Mouse (Mus musculus) neural tube, embryonic 15.5 days (tissue): ENCODE measurements around the gene Sema4c. TPM values are rescaled to one million over a fixed set of nuclear protein-coding genes. Genes with fewer than 3 reads are reported as not detected.

Experiments
- ATAC-seq: fragments of 200-750 bp; cut with Nextera tagmentation; 2 replicates; pipeline ENCODE4 v1.8.0; 2017; ENCODE audit warnings: mild to moderate bottlenecking, moderate TSS enrichment, moderate library complexity; ENCODE audit not compliant: low FRiP score
- H3K27ac ChIP-seq: fragments of 300-500 bp; sonication (generic); replicated peaks from 2 replicates; pipeline ENCODE4 v1.5.1; 2015; ENCODE audit warnings: mild to moderate bottlenecking, inconsistent platforms
- H3K27me3 ChIP-seq: fragments of 300-500 bp; sonication (generic); replicated peaks from 2 replicates; pipeline ENCODE4 v1.6.1; 2015; ENCODE audit warnings: inconsistent platforms
- H3K36me3 ChIP-seq: fragments of 300-500 bp; sonication (generic); 2 replicates; pipeline ENCODE4 v1.6.1; 2015; ENCODE audit warnings: inconsistent platforms
- H3K4me1 ChIP-seq: fragments of 300-500 bp; sonication (generic); 2 replicates; pipeline ENCODE4 v1.6.1; 2015; ENCODE audit warnings: inconsistent platforms
- H3K4me2 ChIP-seq: fragments of 300-500 bp; sonication (generic); 2 replicates; pipeline ENCODE4 v1.6.1; 2015; ENCODE audit warnings: inconsistent platforms, mild to moderate bottlenecking, moderate library complexity
- H3K4me3 ChIP-seq: fragments of 300-500 bp; sonication (generic); replicated peaks from 2 replicates; pipeline ENCODE4 v1.5.1; 2015; ENCODE audit warnings: mild to moderate bottlenecking, inconsistent platforms
- H3K9ac ChIP-seq: fragments of 300-500 bp; sonication (generic); replicated peaks from 2 replicates; pipeline ENCODE4 v1.6.1; 2015; ENCODE audit warnings: mild to moderate bottlenecking, inconsistent platforms
- H3K9me3 ChIP-seq: fragments of 300-500 bp; sonication (generic); replicated peaks from 2 replicates; pipeline ENCODE4 v1.6.1; 2016; ENCODE audit warnings: inconsistent platforms
- WGBS: fragments of 180-500 bp; shearing (Covaris S2); methylation state at CpG from one replicate; pipeline ENCODE4 v1.1.7; 2015; ENCODE audit warnings: mixed read lengths; 5-methylcytosine and 5-hydroxymethylcytosine counted together
- polyA plus RNA-seq: library from polyadenylated mRNA; unstranded; fragments of >200 nt; fragmentation: Nextera tagmentation; extraction: Ambion mirVana; gene quantifications from 2 replicates; pipeline ENCODE4 v1.2.1, GENCODE M21; 2015

Sema4c gene
- polyA plus RNA-seq, 1 experiment from 2014 or later = 20.8 TPM

DNA sequence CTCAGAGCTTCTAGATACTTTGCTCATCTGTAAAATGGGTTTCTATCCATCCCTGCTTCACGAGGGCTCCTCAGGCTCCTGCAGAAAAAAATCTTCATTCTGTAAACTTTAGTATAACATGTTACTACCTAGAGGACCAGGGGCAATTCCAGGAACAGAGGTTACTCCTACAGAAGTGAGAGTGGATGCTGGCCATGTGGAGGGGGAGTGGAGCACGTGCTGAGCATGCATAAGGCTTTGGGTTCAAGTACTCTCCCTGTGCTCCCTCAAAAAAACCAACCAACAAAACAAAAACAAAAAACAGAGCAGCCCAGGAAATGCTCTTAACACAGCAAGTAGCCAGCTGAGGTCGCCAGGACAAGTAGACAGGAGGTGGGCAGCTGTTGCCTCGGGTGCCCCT lies 5.5 kb upstream of the Sema4c start:
- WGBS = 62% methylated on average over 4 of the region's 4 CpGs
- Histone ChIP-seq H3K27ac (no peak overlapping the region), H3K4me3 (no peak overlapping the region), H3K4me2 (no peak overlapping the region), H3K27me3 (no peaks in the 10 kb centered on the region), H3K9me3 (no peaks in the 10 kb centered on the region), H3K9ac (no peak overlapping the region), H3K36me3 (no peaks in the 10 kb centered on the region), H3K4me1 (peaks cover 21% of the 10 kb centered on the region)
- ATAC-seq = no peak

DNA sequence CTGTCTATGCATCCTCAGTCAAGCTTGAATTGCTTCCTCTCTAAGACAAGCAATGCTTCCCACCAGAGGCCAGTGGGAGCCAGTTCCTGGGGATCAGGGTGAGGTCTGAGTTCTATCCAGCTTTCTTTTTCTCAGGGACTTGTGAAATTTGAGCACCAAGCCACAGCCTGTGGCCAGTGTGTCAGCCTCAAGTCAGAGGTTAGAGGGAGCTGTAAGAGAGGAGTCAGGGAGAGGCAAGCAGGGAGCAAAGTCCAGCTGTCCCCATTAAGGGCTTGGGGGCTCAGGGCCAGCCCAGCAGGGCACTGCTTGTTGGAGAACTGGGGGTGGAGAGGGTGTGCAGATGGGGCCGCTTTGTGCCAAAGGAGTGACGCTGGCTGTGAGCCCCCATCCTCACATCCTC lies 5.0 kb upstream of the Sema4c start:
- no peak overlapping the region for H3K27ac ChIP-seq
- H3K27me3 ChIP-seq = no peaks in the 10 kb centered on the region
- 76% methylated on average over 2 of the region's 2 CpGs for WGBS
- no peak overlapping the region for H3K4me2 ChIP-seq
- no peak overlapping the region for H3K9ac ChIP-seq
- no peak overlapping the region for H3K4me3 ChIP-seq
- ATAC-seq = no peak
- no peaks in the 10 kb centered on the region for H3K36me3 ChIP-seq
- peaks cover 21% of the 10 kb centered on the region for H3K4me1 ChIP-seq
- H3K9me3 ChIP-seq = no peaks in the 10 kb centered on the region

DNA sequence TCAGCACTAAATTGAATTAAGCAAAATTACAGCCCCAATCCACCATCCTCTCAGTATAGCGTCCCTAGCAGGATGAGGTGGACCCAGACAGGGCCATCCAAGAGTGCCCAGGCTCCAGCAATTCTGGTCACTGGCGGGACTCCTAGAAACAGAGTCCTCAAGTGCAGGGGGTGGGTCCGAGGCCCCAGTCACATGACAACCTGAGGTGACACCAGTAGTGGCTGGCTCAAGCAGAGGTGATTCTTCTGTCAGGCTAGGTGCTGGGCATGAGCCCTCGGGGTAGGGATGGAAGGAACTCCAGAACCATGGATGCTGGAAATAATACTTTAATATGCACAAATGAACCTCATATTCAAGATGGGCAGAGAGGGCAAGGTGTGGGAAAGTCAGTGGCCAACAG lies 4.2 kb upstream of the Sema4c start:
- Histone ChIP-seq H3K4me2 (no peak overlapping the region), H3K4me3 (no peak overlapping the region), H3K27me3 (no peaks in the 10 kb centered on the region), H3K4me1 (peaks cover 17% of the 10 kb centered on the region), H3K9ac (no peak overlapping the region), H3K36me3 (no peaks in the 10 kb centered on the region), H3K9me3 (no peaks in the 10 kb centered on the region), H3K27ac (no peak overlapping the region)
- no peak for ATAC-seq
- 70% methylated on average over 4 of the region's 4 CpGs for WGBS

DNA sequence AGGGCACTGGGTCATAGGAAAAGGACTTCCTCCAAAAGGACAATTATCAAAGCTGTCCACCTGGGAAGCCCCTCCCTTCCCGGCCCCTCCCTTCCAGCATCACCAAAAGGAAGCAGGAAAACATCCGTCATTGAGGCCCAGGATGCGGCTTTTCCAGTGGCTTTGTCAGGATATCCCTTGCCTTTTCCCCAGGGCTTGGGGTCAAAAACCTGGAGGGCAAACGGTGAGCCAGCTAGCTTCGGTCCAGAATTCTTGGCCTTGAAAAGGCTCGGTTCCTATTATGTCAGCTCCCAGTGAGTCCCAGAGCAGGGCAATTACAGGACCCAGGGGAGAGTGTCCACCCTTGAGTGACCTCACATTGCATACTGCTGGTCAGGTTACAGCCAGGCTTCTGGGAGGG lies 2.8 kb upstream of the Sema4c start:
- no peaks in the 10 kb centered on the region for H3K36me3 ChIP-seq
- H3K9me3 ChIP-seq = no peaks in the 10 kb centered on the region
- H3K4me1 ChIP-seq = peaks cover 16% of the 10 kb centered on the region
- H3K27ac ChIP-seq = no peak overlapping the region
- H3K27me3 ChIP-seq = no peaks in the 10 kb centered on the region
- WGBS = 48% methylated on average over 6 of the region's 6 CpGs
- no peak overlapping the region for H3K4me2 ChIP-seq
- ATAC-seq = no peak
- H3K4me3 ChIP-seq = no peak overlapping the region
- H3K9ac ChIP-seq = no peak overlapping the region

DNA sequence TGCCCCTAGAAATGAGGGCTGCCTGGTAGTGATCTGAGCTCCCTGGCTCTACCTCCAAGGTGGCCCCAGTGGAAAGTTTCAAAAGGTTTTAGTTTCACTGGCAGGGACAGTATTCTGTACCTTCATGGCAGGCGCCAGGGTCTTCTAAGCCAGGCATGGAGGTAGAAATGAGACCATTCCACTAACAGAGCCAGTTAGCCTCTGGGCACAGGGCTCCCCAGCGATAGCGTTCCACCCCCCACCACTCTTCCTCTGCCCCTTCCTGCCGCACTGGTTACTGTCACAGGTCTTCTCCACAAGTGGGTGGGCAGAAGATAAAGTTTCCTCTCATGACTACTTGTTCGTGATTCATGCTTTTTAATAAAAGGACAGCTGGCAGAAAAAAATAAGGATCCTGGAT lies 1.7 kb upstream of the Sema4c start:
- H3K4me2 ChIP-seq = no peak overlapping the region
- no peak for ATAC-seq
- H3K4me1 ChIP-seq = peaks cover 26% of the 10 kb centered on the region
- no peak overlapping the region for H3K27ac ChIP-seq
- no peak overlapping the region for H3K4me3 ChIP-seq
- no peaks in the 10 kb centered on the region for H3K36me3 ChIP-seq
- no peaks in the 10 kb centered on the region for H3K27me3 ChIP-seq
- WGBS = 61% methylated on average over 5 of the region's 5 CpGs
- no peak overlapping the region for H3K9ac ChIP-seq
- H3K9me3 ChIP-seq = no peaks in the 10 kb centered on the region

DNA sequence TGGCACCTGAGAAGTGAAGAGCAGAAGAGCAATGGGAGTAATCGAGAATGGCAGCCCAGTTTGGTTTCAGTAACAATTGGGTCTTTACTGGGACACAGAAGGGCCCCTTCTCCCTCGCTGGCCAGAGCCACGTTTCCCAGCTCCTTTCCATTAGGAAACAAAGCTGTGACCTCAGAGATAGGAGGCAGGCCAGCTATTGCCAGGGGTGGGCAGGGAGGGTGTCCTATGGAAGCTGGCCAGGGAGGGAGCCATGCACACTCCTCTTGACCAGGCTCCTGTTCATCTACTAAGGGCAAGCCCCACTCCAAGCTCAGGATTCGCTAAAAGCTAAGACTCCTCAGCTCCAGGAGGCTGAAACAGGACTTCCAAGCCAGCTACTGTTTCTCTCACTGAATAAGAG lies 1.1 kb upstream of the Sema4c start:
- H3K27me3 ChIP-seq = no peaks in the 10 kb centered on the region
- WGBS = 5% methylated on average over 4 of the region's 4 CpGs
- peaks cover 32% of the 10 kb centered on the region for H3K4me1 ChIP-seq
- no peak overlapping the region for H3K27ac ChIP-seq
- H3K9me3 ChIP-seq = no peaks in the 10 kb centered on the region
- H3K4me3 ChIP-seq = no peak overlapping the region
- peak overlapping the region; percentile 95; the same call in 1 of the 2 replicates for H3K4me2 ChIP-seq
- 0 out of 2 replicates have a peak, but pooled peaks cover 6% of the 10 kb centered on the region for H3K36me3 ChIP-seq
- ATAC-seq = no peak
- no peak overlapping the region for H3K9ac ChIP-seq

DNA sequence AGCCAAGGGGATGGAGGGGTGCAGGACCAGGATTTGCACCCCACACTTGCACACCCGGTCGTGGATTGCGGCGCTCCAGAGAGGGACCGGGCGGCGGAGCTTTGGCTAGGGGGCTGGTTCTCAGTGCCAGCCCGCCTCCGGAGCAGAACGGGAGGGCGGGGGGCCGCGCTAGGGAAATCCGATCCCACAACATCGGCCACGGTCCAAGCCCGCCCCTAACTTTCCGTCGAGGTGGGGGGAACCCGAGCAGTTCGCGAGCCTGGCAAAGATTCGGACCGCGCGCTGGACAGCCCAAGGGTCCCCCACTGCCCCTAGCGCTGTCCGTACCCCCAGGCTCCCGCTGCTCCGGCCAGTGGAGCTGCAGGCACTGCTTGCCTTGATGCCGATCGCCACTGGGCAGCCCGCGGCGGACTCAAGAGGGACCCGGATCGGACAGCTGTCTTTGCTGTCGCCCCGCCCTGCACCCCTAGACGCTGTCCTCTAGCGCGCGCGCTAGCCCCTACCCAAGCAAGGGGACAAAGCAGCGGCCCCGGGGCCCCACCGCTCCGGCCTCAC lies 615 bp downstream of the Sema4c start:
- peak overlapping the region; percentile 95 for H3K4me2 ChIP-seq
- H3K4me3 ChIP-seq = peak overlapping the region; percentile 96
- no peaks in the 10 kb centered on the region for H3K9me3 ChIP-seq
- WGBS = 0% methylated on average over 47 of the region's 48 CpGs
- ATAC-seq = peak; percentile 68
- peak overlapping the region; percentile 97 for H3K9ac ChIP-seq
- peaks cover 22% of the 10 kb centered on the region for H3K36me3 ChIP-seq
- H3K4me1 ChIP-seq = peaks cover 40% of the 10 kb centered on the region
- peak overlapping the region; percentile 96 for H3K27ac ChIP-seq
- no peaks in the 10 kb centered on the region for H3K27me3 ChIP-seq

DNA sequence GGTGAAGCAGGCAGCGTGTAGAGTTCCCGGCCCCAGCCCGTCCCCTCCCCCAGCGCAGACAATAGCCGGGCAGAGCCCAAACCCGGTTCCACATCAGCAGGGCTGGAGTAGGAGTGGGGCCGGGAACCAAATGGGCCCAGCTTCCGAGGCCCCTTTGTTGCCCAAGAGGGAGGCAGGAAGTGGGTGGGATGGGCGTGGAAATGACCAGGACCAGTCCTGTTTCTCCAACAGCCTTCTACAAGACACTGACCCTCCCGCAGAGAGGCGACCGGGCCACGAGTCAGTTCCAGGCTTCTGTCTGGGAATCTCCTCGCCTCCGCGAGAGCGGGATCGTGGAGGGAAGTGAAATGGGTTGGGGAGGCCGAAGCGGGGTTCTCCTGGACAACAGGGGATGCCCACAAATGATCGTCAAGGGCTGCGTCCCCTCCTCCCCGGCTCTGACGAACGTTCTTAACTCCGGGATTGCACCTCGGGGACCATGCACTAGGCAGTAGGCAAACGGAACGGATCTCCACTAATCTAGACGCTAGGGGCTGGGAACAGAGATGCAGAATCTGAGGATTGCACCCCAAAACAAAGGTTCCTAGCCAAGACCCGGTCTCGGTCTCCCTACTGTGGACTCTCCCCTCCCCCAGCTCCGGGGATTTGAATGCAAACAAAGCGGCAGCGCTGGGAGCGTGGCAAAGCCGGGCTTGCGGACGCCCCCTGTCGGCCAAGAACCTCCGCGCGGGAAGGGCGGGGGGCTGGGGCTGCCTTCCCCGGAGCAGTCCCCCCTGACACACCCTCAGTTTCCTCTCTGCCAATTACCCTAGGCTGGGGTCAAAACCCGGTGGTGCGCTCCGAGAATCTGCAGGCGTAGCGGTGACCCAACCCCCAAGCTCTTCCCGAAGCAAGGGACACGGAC lies 1.3 kb downstream of the Sema4c start:
- ATAC-seq = peak; percentile 84
- no peaks in the 10 kb centered on the region for H3K9me3 ChIP-seq
- peak overlapping the region; percentile 97 for H3K9ac ChIP-seq
- H3K4me3 ChIP-seq = peak overlapping the region; percentile 96
- H3K4me2 ChIP-seq = peak overlapping the region; percentile 95
- peak overlapping the region; percentile 96 for H3K27ac ChIP-seq
- H3K27me3 ChIP-seq = no peaks in the 10 kb centered on the region
- under 1% methylated on average over 50 of the region's 52 CpGs for WGBS
- peaks cover 40% of the 10 kb centered on the region for H3K4me1 ChIP-seq
- peaks cover 29% of the 10 kb centered on the region for H3K36me3 ChIP-seq

DNA sequence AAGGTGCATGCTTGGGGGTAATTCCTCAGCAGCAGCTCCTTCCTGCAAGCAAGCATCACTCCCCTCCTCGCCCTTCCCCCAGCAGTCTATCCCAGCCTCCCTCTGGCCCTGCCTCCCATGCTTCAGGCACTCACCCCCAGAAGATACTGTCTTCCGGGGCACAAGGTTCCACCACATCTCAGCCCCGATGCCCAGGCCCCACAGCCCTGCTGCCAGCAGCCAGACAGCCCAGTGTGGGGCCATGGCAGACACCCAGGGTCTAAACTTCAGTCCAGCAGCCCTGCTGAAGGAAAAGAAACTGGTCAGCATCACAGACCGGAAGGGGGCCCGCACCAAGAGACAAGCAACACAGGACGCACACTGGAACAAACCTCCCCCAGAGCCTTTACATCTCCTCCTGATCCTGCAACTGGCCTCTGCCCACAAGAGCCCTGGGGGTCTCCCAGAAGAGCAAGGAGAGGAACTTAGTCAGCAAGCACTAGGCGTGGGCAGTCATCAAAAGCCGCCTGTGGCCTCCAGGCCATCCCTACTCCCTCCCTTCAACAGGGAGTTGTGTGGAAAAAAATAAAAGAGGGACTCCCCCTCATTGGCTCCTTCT lies 2.3 kb downstream of the Sema4c start:
- Histone ChIP-seq H3K27ac (peak overlapping the region; percentile 96), H3K27me3 (no peaks in the 10 kb centered on the region), H3K4me2 (peak overlapping the region; percentile 95), H3K9me3 (no peaks in the 10 kb centered on the region), H3K9ac (peak overlapping the region; percentile 97), H3K4me1 (peaks cover 45% of the 10 kb centered on the region), H3K4me3 (peak overlapping the region; percentile 96), H3K36me3 (peaks cover 38% of the 10 kb centered on the region)
- 1% methylated on average over 8 of the region's 8 CpGs for WGBS
- ATAC-seq = no peak

DNA sequence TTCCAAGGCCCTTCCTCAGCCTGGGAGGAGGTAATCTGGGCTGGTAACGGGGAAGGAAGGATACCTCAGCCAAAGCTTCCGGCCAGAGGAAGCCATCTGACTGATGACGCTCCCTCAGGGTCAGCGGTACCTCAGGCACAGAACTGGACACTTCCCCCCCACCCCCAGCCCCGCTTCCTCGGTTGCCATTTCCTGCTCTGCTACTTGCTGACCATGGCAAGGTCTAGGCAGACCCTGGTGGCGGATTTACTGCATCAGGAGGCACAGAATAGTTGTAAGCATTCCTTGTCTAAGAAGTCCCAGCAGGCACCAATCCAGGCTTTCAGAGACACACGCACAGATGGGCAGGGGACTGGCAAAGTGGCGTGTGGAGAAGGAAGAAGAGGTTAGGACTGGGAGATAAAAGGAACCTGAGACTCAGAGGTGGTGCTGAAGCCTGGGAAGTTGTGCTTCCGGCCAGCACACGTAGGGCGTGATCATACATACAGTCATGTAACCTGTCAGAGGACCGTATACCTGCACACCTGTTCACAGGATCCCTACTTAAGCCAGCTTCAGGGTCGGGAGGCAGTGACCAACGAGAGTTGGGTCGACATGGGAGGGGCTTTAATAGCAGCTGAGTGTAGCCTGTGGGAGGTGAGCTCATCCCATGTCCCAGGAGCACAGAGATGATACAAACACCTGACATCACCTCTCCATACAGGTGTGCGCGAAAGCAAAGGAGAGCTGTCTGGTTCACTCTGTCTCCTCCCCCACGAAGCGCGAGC lies 3.3 kb downstream of the Sema4c start:
- Histone ChIP-seq H3K9me3 (no peaks in the 10 kb centered on the region), H3K9ac (peak overlapping the region; percentile 97), H3K4me3 (peak overlapping the region; percentile 96), H3K27ac (peak overlapping the region; percentile 96), H3K4me2 (peak overlapping the region; percentile 95), H3K27me3 (no peaks in the 10 kb centered on the region), H3K4me1 (peaks cover 49% of the 10 kb centered on the region), H3K36me3 (peaks cover 48% of the 10 kb centered on the region)
- no peak for ATAC-seq
- WGBS = 58% methylated on average over 21 of the region's 21 CpGs

DNA sequence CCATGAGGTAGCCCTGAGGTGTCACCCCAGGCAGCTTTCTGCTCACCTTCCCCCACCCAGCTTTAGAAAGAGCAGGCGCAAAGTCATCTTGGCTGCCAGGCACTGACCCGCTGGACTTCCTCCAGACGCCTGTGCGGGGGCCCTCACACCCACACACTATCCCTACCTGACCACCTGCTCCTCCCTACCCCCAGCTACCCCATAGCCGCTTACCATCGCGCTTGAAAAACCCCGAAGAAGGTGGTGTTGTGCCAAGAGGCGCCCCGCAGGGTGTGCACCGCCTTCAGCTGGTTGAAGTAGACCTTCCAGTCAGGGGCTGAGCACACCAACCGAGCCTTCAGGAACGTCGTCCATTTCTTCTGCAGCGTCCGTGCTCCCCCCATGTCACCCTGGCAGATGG lies 5.6 kb downstream of the Sema4c start:
- Histone ChIP-seq H3K36me3 (peaks cover 58% of the 10 kb centered on the region), H3K9me3 (no peaks in the 10 kb centered on the region), H3K27ac (no peak overlapping the region), H3K4me1 (peaks cover 59% of the 10 kb centered on the region), H3K9ac (no peak overlapping the region), H3K27me3 (no peaks in the 10 kb centered on the region), H3K4me2 (no peak overlapping the region), H3K4me3 (no peak overlapping the region)
- no peak for ATAC-seq
- 92% methylated on average over 16 of the region's 16 CpGs for WGBS
